Mouse (Mus musculus) kidney, adult 10 weeks (tissue): ENCODE measurements around the gene Gm14399. TPM values are rescaled to one million over a fixed set of nuclear protein-coding genes. Genes with fewer than 3 reads are reported as not detected.

ENCODE experiments used
- polyA plus RNA-seq: library from polyadenylated mRNA; stranded (reverse); fragments of 350-450 nt; fragmentation: Illumina TruSeq; extraction: RNeasy Lipid Tissue Mini Kit (QIAGEN cat#74804); gene quantifications from one replicate; pipeline ENCODE4 v1.2.3, GENCODE M21; 2014; ENCODE audit warnings: low read depth, low replicate concordance

Gene Gm14399
- polyA plus RNA-seq: 42.8 TPM

GRCm38 (mm10) chr2:175141993-175142295 is at the start of gene Gm14399:
Gene Gm14399, minus strand, starts transcription at chr2:175142012.

GRCm38 (mm10) chr2:175175401-175176180 is 33.8 kb upstream of the Gm14399 start, which contains the start of gene Gm14443:
Gene Gm14443, minus strand, starts transcription at chr2:175175871.

Other genes with a start within 250 kb of the Gm14399 start
- gene Gm14444, start 131.8 kb downstream of the Gm14399 start, polyA plus RNA-seq: 0.61 TPM
- 5.7 TPM for gene Gm14393, start 74.2 kb downstream of the Gm14399 start, polyA plus RNA-seq
- gene Gm14443, start 33.9 kb upstream of the Gm14399 start, polyA plus RNA-seq: 2.2 TPM
- gene Gm14391, start 64.9 kb upstream of the Gm14399 start, polyA plus RNA-seq: 27.7 TPM
- 27.7 TPM for gene Gm14440, start 133.1 kb upstream of the Gm14399 start, polyA plus RNA-seq
- gene Gm4631, start 196.2 kb upstream of the Gm14399 start, polyA plus RNA-seq: 76.5 TPM
- gene Zfp968, start 230.4 kb upstream of the Gm14399 start, polyA plus RNA-seq: 20.4 TPM